Mouse (Mus musculus) kidney, embryonic 15.5 days (tissue): ENCODE results near the gene Gjd3. TPM values are rescaled to one million over a fixed set of nuclear protein-coding genes. Genes with fewer than 3 reads are reported as not detected.
A peak's percentile ranks its signal among the peaks of the same experiment; 100 is the strongest.

Experiments used
- ATAC-seq: fragments of 200-750 bp; cut with Nextera tagmentation; replicated peaks from 2 replicates; pipeline ENCODE4 v1.8.0; 2017; ENCODE audit warnings: moderate TSS enrichment; ENCODE audit not compliant: low FRiP score
- H3K27ac ChIP-seq: fragments of 300-500 bp; sonication (generic); 2 replicates; pipeline ENCODE4 v1.5.1; 2015; ENCODE audit warnings: mild to moderate bottlenecking, inconsistent platforms
- H3K27me3 ChIP-seq: fragments of 300-500 bp; sonication (generic); 2 replicates; pipeline ENCODE4 v1.6.1; 2015; ENCODE audit warnings: inconsistent platforms
- H3K36me3 ChIP-seq: fragments of 300-500 bp; sonication (generic); 2 replicates; pipeline ENCODE4 v1.6.1; 2015; ENCODE audit warnings: inconsistent platforms
- H3K4me1 ChIP-seq: fragments of 300-500 bp; sonication (generic); 2 replicates; pipeline ENCODE4 v1.6.1; 2015; ENCODE audit warnings: inconsistent platforms
- H3K4me2 ChIP-seq: fragments of 300-500 bp; sonication (generic); 2 replicates; pipeline ENCODE4 v1.6.1; 2015; ENCODE audit warnings: moderate library complexity, mild to moderate bottlenecking, inconsistent platforms
- H3K4me3 ChIP-seq: fragments of 300-500 bp; sonication (generic); replicated peaks from 2 replicates; pipeline ENCODE4 v1.5.1; 2015; ENCODE audit warnings: mild to moderate bottlenecking, inconsistent platforms
- H3K9ac ChIP-seq: fragments of 300-500 bp; sonication (generic); 2 replicates; pipeline ENCODE4 v1.6.1; 2015; ENCODE audit warnings: mild to moderate bottlenecking, inconsistent platforms
- H3K9me3 ChIP-seq: fragments of 300-500 bp; sonication (generic); replicated peaks from 2 replicates; pipeline ENCODE4 v1.6.1; 2016; ENCODE audit warnings: inconsistent platforms
- WGBS: fragments of 180-500 bp; shearing (Covaris S2); methylation state at CpG from one replicate; pipeline ENCODE4 v1.1.7; 2015; ENCODE audit warnings: mixed read lengths; 5-methylcytosine and 5-hydroxymethylcytosine counted together
- polyA plus RNA-seq: library from polyadenylated mRNA; unstranded; fragments of >200 nt; fragmentation: Nextera tagmentation; extraction: Ambion mirVana; gene quantifications from 2 replicates; pipeline ENCODE4 v1.2.1, GENCODE M21; 2015

The Gjd3 gene
- polyA plus RNA-seq, 1 experiment from 2014 or later: 0.51 TPM

GRCm38 (mm10) chr11:98978526-98979148 is 4.2 kb downstream of the Gjd3 start:
- Histone ChIP-seq H3K4me2 (no peak overlapping the region), H3K4me1 (peaks cover 30% of the 10 kb centered on the region), H3K27me3 (peaks cover 31% of the 10 kb centered on the region), H3K36me3 (peaks cover 14% of the 10 kb centered on the region), H3K9me3 (no peaks in the 10 kb centered on the region), H3K27ac (no peak overlapping the region), H3K9ac (no peak overlapping the region), H3K4me3 (no peak overlapping the region)
- ATAC-seq: no peak
- 59% methylated on average over 15 of the region's 15 CpGs for WGBS

DNA sequence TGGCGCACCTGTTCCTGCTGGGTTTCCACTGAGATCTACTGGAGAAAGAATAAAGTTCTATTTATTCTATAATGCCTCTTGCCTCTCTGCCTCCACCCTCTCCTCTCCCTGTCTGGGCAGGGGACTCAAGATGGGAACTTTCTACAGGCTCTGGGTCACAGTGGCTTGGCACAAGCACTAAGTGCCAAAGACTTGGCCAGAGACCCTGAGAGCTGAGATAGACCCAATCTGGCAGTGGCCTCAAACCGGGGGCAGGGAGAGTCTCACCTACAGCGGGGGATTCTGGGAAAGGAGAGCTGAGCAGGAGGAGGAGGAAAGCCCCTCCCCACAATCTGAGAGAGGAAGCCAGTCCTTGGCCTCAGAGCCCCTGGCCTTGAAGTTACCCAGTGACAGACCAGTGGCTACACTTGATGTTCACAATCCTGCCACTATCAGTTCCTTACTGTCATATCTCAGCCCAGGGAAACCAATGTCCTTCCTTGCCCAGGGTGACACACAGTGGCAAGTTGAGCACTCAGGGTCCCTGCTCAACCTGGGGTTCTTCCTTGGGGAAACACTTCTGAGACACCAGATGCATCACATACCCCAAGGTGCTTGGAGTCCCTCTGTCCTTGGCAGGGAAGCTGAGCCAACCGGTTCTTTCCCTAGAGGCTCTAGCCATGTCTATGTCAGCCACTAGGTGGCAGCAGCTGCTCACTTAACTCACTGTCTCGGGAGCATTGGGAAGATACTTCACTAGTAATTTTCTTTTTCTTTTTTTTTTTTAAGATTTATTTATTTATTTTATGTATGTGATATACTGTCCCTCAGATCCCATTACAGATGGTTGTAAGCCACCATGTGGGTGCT is 7.7 kb downstream of the Gjd3 start:
- WGBS: 56% methylated on average over 5 of the region's 5 CpGs
- Histone ChIP-seq H3K27ac (no peak overlapping the region), H3K27me3 (0 out of 2 replicates have a peak, but pooled peaks cover under 1% of the 10 kb centered on the region), H3K4me3 (no peak overlapping the region), H3K4me1 (peaks cover 28% of the 10 kb centered on the region), H3K9me3 (no peaks in the 10 kb centered on the region), H3K36me3 (peaks cover 50% of the 10 kb centered on the region), H3K4me2 (no peak overlapping the region), H3K9ac (no peak overlapping the region)
- ATAC-seq: no peak

GRCm38 (mm10) chr11:98974213-98974612 is 8.6 kb downstream of the Gjd3 start:
- peaks cover 57% of the 10 kb centered on the region for H3K36me3 ChIP-seq
- WGBS: 75% methylated on average over 6 of the region's 6 CpGs
- no peak overlapping the region for H3K9ac ChIP-seq
- no peaks in the 10 kb centered on the region for H3K27me3 ChIP-seq
- H3K4me1 ChIP-seq: peaks cover 36% of the 10 kb centered on the region
- no peak overlapping the region for H3K4me3 ChIP-seq
- no peak overlapping the region for H3K4me2 ChIP-seq
- no peaks in the 10 kb centered on the region for H3K9me3 ChIP-seq
- ATAC-seq: no peak
- H3K27ac ChIP-seq: no peak overlapping the region

DNA sequence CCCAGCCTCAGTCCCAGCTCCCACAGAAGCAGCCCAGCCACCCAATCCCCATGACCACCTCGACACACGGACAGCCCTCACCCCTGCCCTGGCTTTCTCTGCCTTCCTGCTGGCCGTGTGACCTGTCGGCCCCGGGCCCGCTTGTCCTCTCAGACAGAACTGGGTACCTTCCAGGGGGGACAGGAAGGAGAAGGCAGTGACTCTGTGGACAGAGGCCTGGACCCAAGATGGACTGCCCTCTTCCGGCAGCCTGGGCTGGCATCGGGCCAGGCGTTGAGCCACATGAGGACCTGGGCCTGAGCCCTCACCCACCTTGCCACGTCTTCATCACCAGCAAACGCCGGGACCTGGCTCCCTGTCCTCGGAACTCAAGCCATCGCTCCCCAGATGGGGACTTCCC is 9.2 kb downstream of the Gjd3 start:
- no peak overlapping the region for H3K4me2 ChIP-seq
- ATAC-seq: no peak
- no peak overlapping the region for H3K27ac ChIP-seq
- no peaks in the 10 kb centered on the region for H3K27me3 ChIP-seq
- no peak overlapping the region for H3K4me3 ChIP-seq
- H3K36me3 ChIP-seq: peaks cover 59% of the 10 kb centered on the region
- H3K9me3 ChIP-seq: no peaks in the 10 kb centered on the region
- peaks cover 39% of the 10 kb centered on the region for H3K4me1 ChIP-seq
- no peak overlapping the region for H3K9ac ChIP-seq
- WGBS: 83% methylated on average over 14 of the region's 14 CpGs

DNA sequence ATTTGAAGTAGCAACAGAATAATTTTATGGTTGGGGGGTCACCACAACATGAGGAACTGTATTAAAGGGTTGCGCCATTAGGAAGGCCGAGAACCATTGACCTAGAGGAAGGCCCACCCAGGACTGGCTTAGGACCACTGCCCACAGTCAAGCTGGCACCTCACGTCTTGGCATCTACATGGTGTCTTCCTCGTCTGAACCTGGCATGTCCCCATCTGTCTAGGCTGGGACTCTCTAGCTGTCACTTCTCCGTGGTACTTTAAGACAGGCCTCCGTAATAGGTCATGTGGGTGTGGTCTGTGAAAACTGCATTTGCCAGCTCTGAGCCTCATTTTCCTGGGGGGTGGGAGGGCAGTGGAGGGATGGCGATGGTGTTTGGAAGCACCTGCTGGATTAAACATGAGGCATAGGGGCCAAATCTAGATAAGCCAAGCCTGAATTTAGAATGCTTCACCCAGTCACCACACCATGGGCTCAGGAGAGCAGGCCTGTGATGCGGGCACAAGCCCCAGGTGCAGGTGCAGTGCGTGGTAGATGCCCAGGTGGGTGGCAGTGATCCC is 9.9 kb downstream of the Gjd3 start:
- no peak for ATAC-seq
- H3K36me3 ChIP-seq: peaks cover 66% of the 10 kb centered on the region
- H3K9ac ChIP-seq: no peak overlapping the region
- H3K27ac ChIP-seq: no peak overlapping the region
- no peak overlapping the region for H3K4me2 ChIP-seq
- H3K4me3 ChIP-seq: no peak overlapping the region
- H3K4me1 ChIP-seq: peaks cover 46% of the 10 kb centered on the region
- no peaks in the 10 kb centered on the region for H3K9me3 ChIP-seq
- no peaks in the 10 kb centered on the region for H3K27me3 ChIP-seq
- 90% methylated on average over 9 of the region's 9 CpGs for WGBS

GRCm38 (mm10) chr11:98972215-98972614 is 10.6 kb downstream of the Gjd3 start:
- Histone ChIP-seq H3K4me3 (no peak overlapping the region), H3K27ac (no peak overlapping the region), H3K4me1 (peaks cover 52% of the 10 kb centered on the region), H3K9ac (no peak overlapping the region), H3K27me3 (no peaks in the 10 kb centered on the region), H3K36me3 (peaks cover 72% of the 10 kb centered on the region), H3K4me2 (no peak overlapping the region), H3K9me3 (no peaks in the 10 kb centered on the region)
- 55% methylated on average over 9 of the region's 9 CpGs for WGBS
- ATAC-seq: no peak; the same call in 1 of the 2 replicates

GRCm38 (mm10) chr11:98971316-98972031 is 11.3 kb downstream of the Gjd3 start:
- peaks cover 60% of the 10 kb centered on the region for H3K4me1 ChIP-seq
- H3K9ac ChIP-seq: no peak overlapping the region
- ATAC-seq: no peak
- H3K36me3 ChIP-seq: peaks cover 80% of the 10 kb centered on the region
- no peak overlapping the region for H3K4me2 ChIP-seq
- H3K27ac ChIP-seq: 0 out of 2 replicates have a peak overlapping the region, but pooled peaks have one; percentile 27
- H3K9me3 ChIP-seq: no peaks in the 10 kb centered on the region
- no peak overlapping the region for H3K4me3 ChIP-seq
- 77% methylated on average over 23 of the region's 23 CpGs for WGBS
- H3K27me3 ChIP-seq: no peaks in the 10 kb centered on the region

GRCm38 (mm10) chr11:98970191-98970925 is 12.5 kb downstream of the Gjd3 start:
- 62% methylated on average over 29 of the region's 29 CpGs for WGBS
- 0 out of 2 replicates have a peak overlapping the region, but pooled peaks have one; percentile 15 for H3K27ac ChIP-seq

GRCm38 (mm10) chr11:98969496-98969927 is 13.3 kb downstream of the Gjd3 start:
- Histone ChIP-seq H3K9ac (peak overlapping the region; percentile 23; the same call in 1 of the 2 replicates), H3K4me1 (peaks cover 79% of the 10 kb centered on the region), H3K4me3 (no peak overlapping the region), H3K36me3 (peaks cover 73% of the 10 kb centered on the region), H3K27ac (peak overlapping the region; percentile 71), H3K9me3 (no peaks in the 10 kb centered on the region), H3K4me2 (peak overlapping the region; percentile 36; the same call in 1 of the 2 replicates), H3K27me3 (no peaks in the 10 kb centered on the region)
- ATAC-seq: no peak
- 26% methylated on average over 17 of the region's 17 CpGs for WGBS

More at GRCm38 (mm10) chr11:98970191-98970925, 12.5 kb downstream of the Gjd3 start:
- Histone ChIP-seq H3K27me3 (no peaks in the 10 kb centered on the region), H3K4me3 (no peak overlapping the region), H3K9ac (no peak overlapping the region), H3K4me2 (no peak overlapping the region), H3K4me1 (peaks cover 71% of the 10 kb centered on the region), H3K9me3 (no peaks in the 10 kb centered on the region), H3K36me3 (peaks cover 80% of the 10 kb centered on the region)
- no peak for ATAC-seq

DNA sequence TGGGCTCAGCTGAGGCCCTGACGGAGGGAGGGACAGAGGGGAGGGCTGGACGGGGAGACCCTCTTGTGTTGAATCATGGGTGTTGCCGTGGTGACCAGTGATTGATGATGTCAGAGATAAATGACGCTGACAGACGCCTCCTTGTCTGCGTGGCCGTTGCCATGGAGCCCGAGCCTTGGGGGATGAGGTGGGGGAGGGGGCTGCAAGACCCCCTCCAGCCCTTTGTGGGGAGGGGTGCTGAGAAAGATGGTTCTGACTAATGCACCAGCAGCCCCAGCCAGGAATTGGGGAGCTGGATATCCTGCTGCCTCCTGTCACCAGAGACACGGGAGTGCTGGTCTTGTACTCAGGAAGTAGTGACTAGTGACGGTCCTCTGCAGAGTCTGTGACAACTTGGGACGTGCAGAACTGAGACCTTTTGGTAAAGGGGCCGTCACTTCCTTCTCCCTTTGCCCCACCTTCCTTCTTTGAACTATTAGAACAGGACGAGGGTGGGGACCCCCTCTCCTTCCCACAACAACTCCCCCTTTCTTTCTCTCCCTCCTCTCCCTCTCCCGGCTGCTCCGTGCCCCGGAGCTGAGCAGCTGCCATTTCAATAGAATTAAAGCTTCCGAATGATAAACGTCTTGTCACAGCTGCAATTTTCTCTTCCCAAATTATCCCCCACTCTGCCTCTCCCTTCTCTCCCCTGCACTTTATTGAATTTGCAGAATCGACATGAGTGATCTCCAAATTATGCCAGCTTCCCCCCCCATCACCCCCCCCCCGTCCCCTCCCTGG is 13.9 kb downstream of the Gjd3 start:
- Histone ChIP-seq H3K4me3 (no peak overlapping the region), H3K4me2 (peak overlapping the region; percentile 36), H3K4me1 (peaks cover 85% of the 10 kb centered on the region), H3K36me3 (peaks cover 68% of the 10 kb centered on the region), H3K27me3 (no peaks in the 10 kb centered on the region), H3K9me3 (no peaks in the 10 kb centered on the region), H3K9ac (no peak overlapping the region), H3K27ac (peak overlapping the region; percentile 71)
- 9% methylated on average over 20 of the region's 20 CpGs for WGBS
- no peak for ATAC-seq
